Mouse (Mus musculus) liver, postnatal 0 days (tissue): ENCODE results near the gene Nxph1. TPM values are rescaled to one million over a fixed set of nuclear protein-coding genes. Genes with fewer than 3 reads are reported as not detected.

Source experiments
- ATAC-seq: fragments of 200-750 bp; cut with Nextera tagmentation; 2 replicates; pipeline ENCODE4 v1.8.0; 2017; ENCODE audit warnings: mild to moderate bottlenecking, moderate library complexity
- DNase-seq: peaks from one replicate; pipeline ENCODE4 v3.0.0-alpha.2; 2016
- H3K27ac ChIP-seq: fragments of 300-500 bp; sonication (generic); 2 replicates; pipeline ENCODE4 v1.5.1; 2014; ENCODE audit warnings: antibody characterized with exemption, moderate library complexity, mild to moderate bottlenecking, low read depth
- H3K27me3 ChIP-seq: fragments of 300-500 bp; sonication (generic); 2 replicates; pipeline ENCODE4 v1.6.1; 2014; ENCODE audit warnings: low read length, control low read depth, mixed read lengths; ENCODE audit not compliant: insufficient read depth
- H3K36me3 ChIP-seq: fragments of 300-500 bp; sonication (generic); replicated peaks from 2 replicates; pipeline ENCODE4 v1.6.1; 2014; ENCODE audit warnings: mild to moderate bottlenecking, control low read depth, low read length, moderate library complexity, mixed read lengths; ENCODE audit not compliant: insufficient read depth
- H3K4me1 ChIP-seq: fragments of 300-500 bp; sonication (generic); 2 replicates; pipeline ENCODE4 v1.6.1; 2014; ENCODE audit warnings: antibody characterized with exemption, mild to moderate bottlenecking, control low read depth; ENCODE audit not compliant: insufficient read depth
- H3K4me2 ChIP-seq: fragments of 300-500 bp; sonication (generic); 2 replicates; pipeline ENCODE4 v1.6.1; 2014; ENCODE audit warnings: low read depth, mild to moderate bottlenecking, low read length, moderate library complexity, mixed read lengths
- H3K4me3 ChIP-seq: fragments of 300-500 bp; sonication (generic); 2 replicates; pipeline ENCODE4 v1.5.1; 2014; ENCODE audit warnings: low read depth, low read length
- H3K9ac ChIP-seq: fragments of 300-500 bp; sonication (generic); replicated peaks from 2 replicates; pipeline ENCODE4 v1.6.1; 2014; ENCODE audit warnings: mild to moderate bottlenecking, moderate library complexity
- H3K9me3 ChIP-seq: fragments of 300-500 bp; sonication (generic); 2 replicates; pipeline ENCODE4 v1.6.1; 2016; ENCODE audit warnings: mild to moderate bottlenecking, control low read depth, low read length, mixed read lengths
- CTCF ChIP-seq: sonication (generic); IDR thresholded peaks from 2 replicates; pipeline ENCODE4 v1.5.1; 2016; ENCODE audit warnings: antibody characterized with exemption, low read depth
- EP300 ChIP-seq: IDR thresholded peaks from 2 replicates; pipeline ENCODE4 v1.6.1; 2016; ENCODE audit warnings: antibody characterized with exemption, low read depth, mild to moderate bottlenecking
- WGBS: fragments of 180-500 bp; shearing (Covaris S2); extraction: QIAGEN DNeasy Blood & Tissue Kit; methylation state at CpG from one replicate; pipeline ENCODE4 v1.1.7; 2014; ENCODE audit not compliant: insufficient replicate concordance; 5-methylcytosine and 5-hydroxymethylcytosine counted together
- polyA plus RNA-seq: library from polyadenylated mRNA; unstranded; fragments of >200 nt; fragmentation: Nextera tagmentation; extraction: Ambion mirVana; gene quantifications from 2 replicates; pipeline ENCODE4 v1.2.1, GENCODE M21; 2015

Nxph1 gene
- polyA plus RNA-seq, 1 experiment from 2014 or later = not detected

- DNase-seq (peak; percentile 64), ATAC-seq (peak; percentile 33; the same call in 1 of the 2 replicates)
- H3K36me3 ChIP-seq = no peaks in the 10 kb centered on the region
- no peak overlapping the region for H3K9ac ChIP-seq
- peaks cover 6% of the 10 kb centered on the region; the same call in 1 of the 2 replicates for H3K4me1 ChIP-seq
- peaks cover 85% of the 10 kb centered on the region for H3K27me3 ChIP-seq
- peak overlapping the region; percentile 55 for H3K4me2 ChIP-seq
- peak overlapping the region; percentile 15 for H3K4me3 ChIP-seq
- TF ChIP-seq EP300 (no peak), CTCF (peak; percentile 72)
- under 1% methylated on average over 24 of the region's 24 CpGs for WGBS
- no peak overlapping the region for H3K27ac ChIP-seq
- H3K9me3 ChIP-seq = no peaks in the 10 kb centered on the region
Observed at GRCm38 (mm10) chr6:8951326-8951695, 3.1 kb downstream of the Nxph1 start.

- peaks cover 89% of the 10 kb centered on the region for H3K27me3 ChIP-seq
- no peak for TF ChIP-seq CTCF
- no peak for TF ChIP-seq EP300
- WGBS = 22% methylated on average over 15 of the region's 15 CpGs
Observed at GRCm38 (mm10) chr6:8951884-8952590, 3.8 kb downstream of the Nxph1 start.

GRCm38 (mm10) chr6:8955817-8956529 is 7.7 kb downstream of the Nxph1 start:
- ATAC-seq (no peak), DNase-seq (no peak)
- Histone ChIP-seq H3K27me3 (peaks cover 62% of the 10 kb centered on the region), H3K4me1 (peaks cover 6% of the 10 kb centered on the region; the same call in 1 of the 2 replicates), H3K36me3 (no peaks in the 10 kb centered on the region), H3K9ac (no peak overlapping the region), H3K27ac (no peak overlapping the region), H3K4me3 (no peak overlapping the region), H3K4me2 (no peak overlapping the region), H3K9me3 (no peaks in the 10 kb centered on the region)
- TF ChIP-seq EP300 (no peak), CTCF (no peak)
- 4% methylated on average over 35 of the region's 35 CpGs for WGBS

More at GRCm38 (mm10) chr6:8951884-8952590, 3.8 kb downstream of the Nxph1 start:
- H3K9me3 ChIP-seq = no peaks in the 10 kb centered on the region
- H3K4me3 ChIP-seq = no peak overlapping the region
- H3K9ac ChIP-seq = no peak overlapping the region
- DNase-seq = no peak
- H3K4me1 ChIP-seq = peaks cover 6% of the 10 kb centered on the region; the same call in 1 of the 2 replicates
- H3K27ac ChIP-seq = no peak overlapping the region
- H3K36me3 ChIP-seq = no peaks in the 10 kb centered on the region
- no peak for ATAC-seq
- no peak overlapping the region for H3K4me2 ChIP-seq

GRCm38 (mm10) chr6:8956743-8957528 is 8.7 kb downstream of the Nxph1 start:
- no peaks in the 10 kb centered on the region for H3K4me1 ChIP-seq
- H3K27me3 ChIP-seq = peaks cover 53% of the 10 kb centered on the region
- no peak overlapping the region for H3K9ac ChIP-seq
- WGBS = 4% methylated on average over 25 of the region's 25 CpGs
- no peak for DNase-seq
- no peak overlapping the region for H3K4me2 ChIP-seq
- H3K4me3 ChIP-seq = no peak overlapping the region
- TF ChIP-seq CTCF (no peak), EP300 (no peak)
- no peak overlapping the region for H3K27ac ChIP-seq
- H3K36me3 ChIP-seq = no peaks in the 10 kb centered on the region
- H3K9me3 ChIP-seq = no peaks in the 10 kb centered on the region
- ATAC-seq = no peak

DNA sequence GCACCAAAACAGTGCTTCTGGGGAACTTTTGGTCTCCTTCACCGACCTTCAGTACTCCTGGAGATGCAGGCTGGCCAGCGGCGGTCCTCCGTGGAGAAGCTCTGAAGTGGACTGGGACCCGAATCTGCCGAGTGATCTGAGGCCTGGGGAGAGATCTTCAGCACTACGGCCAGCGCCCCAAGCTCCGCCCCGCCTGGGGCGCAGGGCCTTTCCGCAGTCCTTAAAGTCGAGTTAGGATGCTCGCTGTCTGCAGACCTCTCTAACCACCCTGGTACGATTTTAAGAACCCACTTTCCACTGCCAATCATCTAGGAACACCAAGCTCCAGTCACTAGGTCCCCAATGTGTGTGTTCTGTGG is 9.3 kb downstream of the Nxph1 start:
- H3K27me3 ChIP-seq = peaks cover 48% of the 10 kb centered on the region

More for the DNA sequence above, 9.3 kb downstream of the Nxph1 start:
- ATAC-seq = no peak
- Histone ChIP-seq H3K27ac (no peak overlapping the region), H3K9me3 (no peaks in the 10 kb centered on the region), H3K36me3 (no peaks in the 10 kb centered on the region), H3K4me3 (no peak overlapping the region), H3K9ac (no peak overlapping the region), H3K4me1 (no peaks in the 10 kb centered on the region), H3K4me2 (no peak overlapping the region)
- WGBS = 1% methylated on average over 15 of the region's 15 CpGs
- TF ChIP-seq CTCF (no peak), EP300 (no peak)
- DNase-seq = peak; percentile 41
